ENCODE assay signal across 14 mouse cellular contexts in the genomic region with DNA sequence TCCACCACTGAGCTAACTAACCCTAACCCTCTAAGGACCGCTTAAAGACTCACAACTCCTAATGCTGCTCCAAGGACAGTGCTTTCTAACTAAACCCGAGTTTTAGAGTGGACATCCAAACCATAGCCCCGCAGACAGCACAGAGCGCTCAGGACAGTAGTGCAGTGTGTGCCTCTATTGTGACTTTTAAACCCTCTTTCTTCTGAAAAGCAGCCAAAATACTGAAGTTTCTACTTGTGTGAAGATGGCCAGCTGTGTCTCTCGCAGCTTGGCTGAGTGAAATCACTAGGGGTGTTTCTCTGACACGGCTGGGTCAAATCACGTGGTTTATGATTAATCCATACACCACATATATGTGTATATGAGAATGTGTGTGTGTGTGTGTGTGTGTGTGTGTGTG.
"Had no signal": no experiment of that assay in that cellular context is flagged by ENCODE, and none has a peak within 500 bp of the region (broad histone marks: within the 10 kb centered on the region; RNA-seq: fewer than 3 reads in every experiment).

No protein-coding gene starts in this region.

- H3K4me1 ChIP-seq: midbrain, embryonic 10.5 days had no signal

- H3K9me3 ChIP-seq: hindbrain, embryonic 15.5 days; limb, embryonic 15.5 days; liver, embryonic 12.5 days; midbrain, embryonic 10.5 days; neural tube, embryonic 15.5 days had no signal

- H3K27me3 ChIP-seq: hindbrain, embryonic 15.5 days; limb, embryonic 15.5 days; liver, embryonic 12.5 days; neural tube, embryonic 15.5 days had no signal

- ATAC-seq: liver, embryonic 12.5 days had no signal

- H3K4me3 ChIP-seq: hindbrain, embryonic 15.5 days; limb, embryonic 15.5 days; liver, embryonic 12.5 days; midbrain, embryonic 10.5 days; myocyte; neural tube, embryonic 15.5 days had no signal

- H3K36me3 ChIP-seq: hindbrain, embryonic 15.5 days; limb, embryonic 15.5 days; liver, embryonic 12.5 days; midbrain, embryonic 10.5 days; neural tube, embryonic 15.5 days had no signal

- DNase-seq: kidney, adult 8-10 months; kidney, postnatal 14 days; lung, postnatal 4 days; midbrain, embryonic 14.5 days; right cerebral cortex, adult 18-20 months; right cerebral cortex, postnatal 25 days; thymus, adult 2 months; thymus, postnatal 25 days had no signal

- H3K4me2 ChIP-seq: hindbrain, embryonic 15.5 days; limb, embryonic 15.5 days; liver, embryonic 12.5 days; neural tube, embryonic 15.5 days had no signal

- H3K9ac ChIP-seq: hindbrain, embryonic 15.5 days; limb, embryonic 15.5 days; liver, embryonic 12.5 days; neural tube, embryonic 15.5 days had no signal

- H3K27ac ChIP-seq: hindbrain, embryonic 15.5 days; limb, embryonic 15.5 days; liver, embryonic 12.5 days; midbrain, embryonic 10.5 days; neural tube, embryonic 15.5 days had no signal
